Mouse (Mus musculus): Measurements from ENCODE around the gene Zfp110.

The Zfp110 gene

GRCm38 (mm10) chr7:12897655-12898410 is 63.3 kb downstream of the Zfp110 start, which contains the start of gene Zscan22:
TSS of gene Zscan22 (plus strand) at chr7:12897815.
- DNase-seq (ENCODE audit: low read depth, low spot score), result peak; percentile 90
